Mouse (Mus musculus): ENCODE measurements around the gene 2900011O08Rik. TPM values are rescaled to one million over a fixed set of nuclear protein-coding genes. Genes with fewer than 3 reads are reported as not detected.

2900011O08Rik gene
- polyA plus RNA-seq, 1 experiment from 2014 or later, result 2.1 TPM

- no peaks in the 10 kb centered on the region for H3K27me3 ChIP-seq (replicated peaks)
- H3K9ac ChIP-seq, result no peak overlapping the region
- H3K9me3 ChIP-seq, result no peaks in the 10 kb centered on the region
- H3K4me2 ChIP-seq (replicated peaks), result no peak overlapping the region
- WGBS, result 83% methylated on average over 6 of the region's 6 CpGs
- no peak overlapping the region for H3K4me3 ChIP-seq (replicated peaks)
- H3K4me1 ChIP-seq (replicated peaks), result no peaks in the 10 kb centered on the region
- H3K36me3 ChIP-seq, result 0 out of 2 replicates have a peak, but pooled peaks cover 4% of the 10 kb centered on the region
- no peak for ATAC-seq
- no peak overlapping the region for H3K27ac ChIP-seq
These were observed 119.5 kb downstream of the 2900011O08Rik start for GRCm38 (mm10) chr16:14105891-14106290.

GRCm38 (mm10) chr16:14109651-14110230, 123.3 kb downstream of the 2900011O08Rik start:
- no peak overlapping the region for H3K4me2 ChIP-seq (replicated peaks)
- 88% methylated on average over 3 of the region's 3 CpGs for WGBS
- H3K4me1 ChIP-seq (replicated peaks), result no peaks in the 10 kb centered on the region
- H3K27me3 ChIP-seq (replicated peaks), result no peaks in the 10 kb centered on the region
- no peak overlapping the region for H3K4me3 ChIP-seq (replicated peaks)
- H3K9me3 ChIP-seq, result no peaks in the 10 kb centered on the region
- no peak overlapping the region for H3K9ac ChIP-seq
- no peak for ATAC-seq
- H3K36me3 ChIP-seq, result peaks cover 9% of the 10 kb centered on the region
- H3K27ac ChIP-seq, result no peak overlapping the region

DNA sequence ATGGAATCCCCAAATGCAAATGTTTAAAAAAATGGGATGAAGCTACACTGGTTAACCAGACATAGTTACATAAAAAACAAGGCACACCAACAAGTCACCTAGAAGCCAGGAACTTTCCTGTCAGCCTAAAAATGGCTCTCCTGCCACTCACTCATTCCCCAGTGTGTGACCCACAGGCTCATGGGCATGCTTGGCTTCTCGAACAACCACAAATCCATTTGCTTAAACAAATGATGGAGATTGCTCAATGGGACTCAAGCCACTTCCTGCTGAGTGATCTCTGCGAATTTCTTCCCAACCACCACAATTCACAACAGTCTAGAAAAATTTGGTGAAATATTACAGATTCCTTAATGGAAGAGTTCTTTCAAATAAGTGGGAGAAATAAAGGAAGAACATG, 124.5 kb downstream of the 2900011O08Rik start:
- Histone ChIP-seq H3K27me3 (replicated peaks) (no peaks in the 10 kb centered on the region), H3K9me3 (no peaks in the 10 kb centered on the region), H3K4me2 (replicated peaks) (no peak overlapping the region), H3K4me1 (replicated peaks) (no peaks in the 10 kb centered on the region), H3K36me3 (peaks cover 9% of the 10 kb centered on the region), H3K4me3 (replicated peaks) (no peak overlapping the region), H3K9ac (no peak overlapping the region), H3K27ac (no peak overlapping the region)
- no peak for ATAC-seq
- WGBS, result 87% methylated on average over 2 of the region's 2 CpGs

- no peak overlapping the region for H3K9ac ChIP-seq
- H3K27ac ChIP-seq, result no peak overlapping the region
- H3K4me3 ChIP-seq (replicated peaks), result no peak overlapping the region
- H3K9me3 ChIP-seq, result no peaks in the 10 kb centered on the region
- no peak for ATAC-seq
- no peaks in the 10 kb centered on the region for H3K4me1 ChIP-seq (replicated peaks)
- H3K4me2 ChIP-seq (replicated peaks), result no peak overlapping the region
- H3K27me3 ChIP-seq (replicated peaks), result no peaks in the 10 kb centered on the region
- H3K36me3 ChIP-seq, result peaks cover 9% of the 10 kb centered on the region
- WGBS, result 70% methylated on average over 2 of the region's 2 CpGs
These were observed 125.7 kb downstream of the 2900011O08Rik start for GRCm38 (mm10) chr16:14112133-14112532.

DNA sequence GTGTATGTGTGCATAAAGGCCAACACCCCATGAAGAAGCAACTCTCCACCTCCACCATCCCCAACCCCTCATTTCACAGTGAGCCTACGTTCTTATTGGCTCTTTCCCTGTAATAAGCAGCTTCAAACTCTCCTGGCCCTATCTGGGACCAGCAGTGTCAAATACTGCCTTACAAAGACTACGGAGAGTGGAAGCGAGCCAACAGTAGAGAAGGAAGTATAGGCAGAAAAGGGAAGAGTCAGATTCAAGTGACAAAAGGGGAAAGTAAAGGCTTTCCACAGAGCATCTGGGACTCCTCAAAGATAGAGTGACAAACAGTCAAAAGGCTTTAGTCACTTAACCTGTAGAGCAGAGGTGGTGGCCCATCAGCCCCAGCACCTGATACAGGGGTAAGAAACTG, 126.3 kb downstream of the 2900011O08Rik start:
- no peak overlapping the region for H3K9ac ChIP-seq
- WGBS, result 95% methylated on average over 3 of the region's 3 CpGs
- no peak overlapping the region for H3K27ac ChIP-seq
- no peak for ATAC-seq
- no peaks in the 10 kb centered on the region for H3K4me1 ChIP-seq (replicated peaks)
- H3K9me3 ChIP-seq, result no peaks in the 10 kb centered on the region
- no peak overlapping the region for H3K4me2 ChIP-seq (replicated peaks)
- no peaks in the 10 kb centered on the region for H3K27me3 ChIP-seq (replicated peaks)
- H3K36me3 ChIP-seq, result peaks cover 9% of the 10 kb centered on the region
- H3K4me3 ChIP-seq (replicated peaks), result no peak overlapping the region

DNA sequence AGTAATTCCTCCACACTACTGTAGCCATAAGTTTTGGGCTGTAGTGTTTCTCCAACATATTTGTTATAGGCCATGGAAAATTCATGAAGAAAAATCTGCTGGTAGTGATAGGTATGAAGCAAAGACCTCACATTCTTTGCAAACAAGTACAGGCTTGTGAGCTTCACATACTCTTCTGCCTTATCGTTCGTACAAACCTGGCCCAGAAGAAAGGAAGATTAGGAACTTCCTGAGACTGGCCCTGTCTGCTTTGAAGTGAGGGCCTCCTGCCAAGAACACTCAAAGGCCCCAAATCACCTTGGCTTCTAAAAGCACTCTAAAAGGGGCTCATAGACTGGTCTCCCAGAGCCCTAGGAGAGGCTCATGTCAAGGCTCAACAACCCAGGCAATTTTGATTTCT, 130.9 kb downstream of the 2900011O08Rik start:
- Histone ChIP-seq H3K27ac (no peak overlapping the region), H3K9ac (no peak overlapping the region), H3K4me2 (replicated peaks) (no peak overlapping the region), H3K9me3 (no peaks in the 10 kb centered on the region), H3K27me3 (replicated peaks) (no peaks in the 10 kb centered on the region), H3K4me1 (replicated peaks) (no peaks in the 10 kb centered on the region), H3K4me3 (replicated peaks) (no peak overlapping the region), H3K36me3 (peaks cover 20% of the 10 kb centered on the region)
- ATAC-seq, result no peak
- 84% methylated on average over 2 of the region's 2 CpGs for WGBS

DNA sequence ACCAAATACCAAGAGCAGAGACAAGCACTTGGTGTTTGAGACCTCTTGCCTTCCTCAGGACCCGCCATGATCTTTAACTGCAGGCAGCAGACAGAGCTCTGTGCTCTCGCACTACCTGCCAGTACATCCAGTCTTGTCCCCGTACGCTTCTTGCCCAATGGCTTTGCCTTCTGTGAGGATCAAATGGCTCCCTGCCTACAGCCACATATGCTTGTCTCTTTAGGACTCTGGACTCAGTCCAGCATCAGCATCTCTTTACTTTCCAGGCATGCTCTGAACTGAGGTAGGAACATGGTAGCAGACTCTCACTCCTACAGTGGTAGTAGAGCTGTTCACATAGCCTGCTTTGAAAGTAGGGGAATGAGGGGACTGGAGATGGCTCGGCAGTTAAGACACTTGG, 134.5 kb downstream of the 2900011O08Rik start:
- no peak overlapping the region for H3K27ac ChIP-seq
- WGBS, result 90% methylated on average over 5 of the region's 5 CpGs
- peaks cover 47% of the 10 kb centered on the region for H3K36me3 ChIP-seq
- H3K4me3 ChIP-seq (replicated peaks), result no peak overlapping the region
- H3K4me2 ChIP-seq (replicated peaks), result no peak overlapping the region
- no peak overlapping the region for H3K9ac ChIP-seq
- ATAC-seq, result no peak
- H3K4me1 ChIP-seq (replicated peaks), result no peaks in the 10 kb centered on the region
- no peaks in the 10 kb centered on the region for H3K9me3 ChIP-seq
- H3K27me3 ChIP-seq (replicated peaks), result no peaks in the 10 kb centered on the region

DNA sequence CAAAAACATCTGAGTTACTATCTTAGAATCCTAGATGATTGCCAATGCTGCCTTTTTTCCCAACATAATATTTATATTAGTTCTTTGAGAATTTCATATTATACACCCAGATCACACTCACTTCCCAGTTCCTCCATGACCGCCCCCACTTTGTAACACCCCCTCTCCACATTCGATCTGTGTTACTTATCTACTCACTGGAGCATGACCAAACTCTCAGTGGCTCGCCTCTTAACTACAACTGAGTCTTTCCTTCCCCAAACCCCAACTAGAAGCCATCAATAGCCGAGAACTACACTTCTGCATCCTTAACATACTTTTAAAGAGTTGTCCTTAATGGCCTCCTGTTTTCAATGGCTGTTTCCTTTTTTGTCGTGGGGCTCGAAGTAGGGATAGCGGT, 135.2 kb downstream of the 2900011O08Rik start:
- Histone ChIP-seq H3K9ac (no peak overlapping the region), H3K27me3 (replicated peaks) (no peaks in the 10 kb centered on the region), H3K4me3 (replicated peaks) (no peak overlapping the region), H3K4me1 (replicated peaks) (no peaks in the 10 kb centered on the region), H3K4me2 (replicated peaks) (no peak overlapping the region), H3K27ac (no peak overlapping the region), H3K9me3 (no peaks in the 10 kb centered on the region), H3K36me3 (peaks cover 50% of the 10 kb centered on the region)
- WGBS, result 96% methylated on average over 7 of the region's 7 CpGs
- no peak for ATAC-seq

DNA sequence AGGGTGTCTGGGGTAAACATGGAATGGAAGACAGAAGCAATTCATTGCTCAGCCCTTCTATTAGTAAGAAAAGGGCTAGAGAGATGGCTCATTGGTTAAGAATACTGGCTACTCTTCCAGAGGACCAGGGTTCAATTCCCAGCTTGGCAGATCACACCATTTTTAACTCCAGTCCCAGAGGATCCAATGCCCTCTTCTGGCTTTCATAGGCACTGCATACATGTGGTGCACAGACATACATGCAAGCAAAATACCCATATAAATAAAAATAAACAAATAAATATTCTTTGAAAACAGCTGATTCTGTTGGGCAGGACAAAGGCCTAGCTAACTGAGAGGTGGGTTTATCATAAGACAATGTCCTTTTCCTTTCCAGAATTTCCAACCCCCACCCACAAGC, 136.2 kb downstream of the 2900011O08Rik start:
- Histone ChIP-seq H3K9me3 (no peaks in the 10 kb centered on the region), H3K4me3 (replicated peaks) (no peak overlapping the region), H3K27me3 (replicated peaks) (no peaks in the 10 kb centered on the region), H3K9ac (no peak overlapping the region), H3K36me3 (peaks cover 51% of the 10 kb centered on the region), H3K4me1 (replicated peaks) (no peaks in the 10 kb centered on the region), H3K27ac (no peak overlapping the region), H3K4me2 (replicated peaks) (no peak overlapping the region)
- no peak for ATAC-seq

DNA sequence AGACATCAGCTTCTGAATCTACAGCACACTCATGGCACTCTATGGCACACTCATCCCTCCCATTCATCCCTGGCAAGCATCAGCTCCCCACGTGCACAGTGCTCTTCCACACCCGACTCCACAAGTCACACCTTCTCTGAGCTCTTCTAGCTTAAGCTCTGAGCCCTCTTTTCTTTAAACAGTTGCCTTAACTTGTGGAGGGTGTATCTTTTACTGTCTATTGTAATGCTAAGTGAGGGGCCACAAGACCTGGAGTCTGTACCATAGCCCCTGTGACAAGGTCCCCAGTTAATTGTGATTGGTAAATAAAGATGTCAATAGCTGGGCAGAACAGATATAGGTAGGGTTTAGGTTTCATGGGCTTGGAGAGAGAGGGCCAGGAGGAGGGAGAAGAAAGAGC, 137.5 kb downstream of the 2900011O08Rik start:
- Histone ChIP-seq H3K4me1 (replicated peaks) (no peaks in the 10 kb centered on the region), H3K9me3 (no peaks in the 10 kb centered on the region), H3K36me3 (peaks cover 51% of the 10 kb centered on the region), H3K27ac (no peak overlapping the region), H3K4me2 (replicated peaks) (no peak overlapping the region), H3K4me3 (replicated peaks) (no peak overlapping the region), H3K27me3 (replicated peaks) (no peaks in the 10 kb centered on the region), H3K9ac (no peak overlapping the region)
- 91% methylated on average over 2 of the region's 2 CpGs for WGBS
- ATAC-seq, result no peak

DNA sequence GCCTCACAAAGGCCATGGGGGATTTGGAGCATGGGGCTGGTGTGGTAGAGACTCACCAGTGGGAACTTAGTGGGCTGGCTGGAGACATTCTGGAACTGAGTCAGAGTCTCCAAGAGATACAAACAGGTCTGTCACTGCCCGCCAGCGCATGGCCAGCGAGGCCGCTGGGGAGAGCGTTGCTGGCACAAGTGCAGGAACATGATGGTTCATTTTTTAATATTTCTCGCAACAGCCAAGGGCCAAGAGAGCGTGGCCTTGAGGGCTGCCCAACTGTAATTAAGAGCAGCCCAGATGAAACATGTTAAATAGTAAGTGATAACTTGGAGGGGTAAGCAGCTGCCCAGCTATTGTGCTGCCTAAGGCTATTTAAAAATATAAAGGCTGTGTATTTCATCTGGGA, 138.3 kb downstream of the 2900011O08Rik start:
- H3K9ac ChIP-seq, result no peak overlapping the region
- WGBS, result 95% methylated on average over 7 of the region's 7 CpGs
- peaks cover 51% of the 10 kb centered on the region for H3K36me3 ChIP-seq
- H3K4me2 ChIP-seq (replicated peaks), result no peak overlapping the region
- no peak overlapping the region for H3K4me3 ChIP-seq (replicated peaks)
- no peak for ATAC-seq
- no peaks in the 10 kb centered on the region for H3K4me1 ChIP-seq (replicated peaks)
- H3K9me3 ChIP-seq, result no peaks in the 10 kb centered on the region
- H3K27me3 ChIP-seq (replicated peaks), result no peaks in the 10 kb centered on the region
- H3K27ac ChIP-seq, result no peak overlapping the region

DNA sequence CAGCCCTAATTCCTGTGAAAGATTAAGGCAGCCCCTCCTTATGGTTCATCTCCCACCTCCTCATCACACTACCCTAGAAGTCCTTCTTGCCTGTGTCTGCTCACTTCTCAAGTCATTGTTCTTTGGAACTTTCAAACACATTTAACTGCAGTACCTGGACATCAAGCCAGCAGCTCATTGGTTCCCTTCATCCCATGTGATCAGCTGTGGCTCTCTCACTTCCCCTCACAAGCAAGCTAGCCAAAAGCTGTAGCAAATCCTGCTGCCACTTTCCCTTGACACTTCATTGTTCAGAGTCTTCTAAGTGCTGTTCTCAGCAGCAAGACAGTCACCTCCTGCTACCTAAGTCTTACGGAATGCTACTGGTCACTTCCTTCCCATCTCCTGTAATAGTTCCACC, 138.8 kb downstream of the 2900011O08Rik start:
- no peak overlapping the region for H3K4me2 ChIP-seq (replicated peaks)
- no peak overlapping the region for H3K4me3 ChIP-seq (replicated peaks)
- no peaks in the 10 kb centered on the region for H3K27me3 ChIP-seq (replicated peaks)
- ATAC-seq, result no peak
- H3K9me3 ChIP-seq, result no peaks in the 10 kb centered on the region
- WGBS, result 91% methylated on average over 1 of the region's 1 CpGs
- H3K4me1 ChIP-seq (replicated peaks), result no peaks in the 10 kb centered on the region
- H3K9ac ChIP-seq, result no peak overlapping the region
- no peak overlapping the region for H3K27ac ChIP-seq
- peaks cover 51% of the 10 kb centered on the region for H3K36me3 ChIP-seq

DNA sequence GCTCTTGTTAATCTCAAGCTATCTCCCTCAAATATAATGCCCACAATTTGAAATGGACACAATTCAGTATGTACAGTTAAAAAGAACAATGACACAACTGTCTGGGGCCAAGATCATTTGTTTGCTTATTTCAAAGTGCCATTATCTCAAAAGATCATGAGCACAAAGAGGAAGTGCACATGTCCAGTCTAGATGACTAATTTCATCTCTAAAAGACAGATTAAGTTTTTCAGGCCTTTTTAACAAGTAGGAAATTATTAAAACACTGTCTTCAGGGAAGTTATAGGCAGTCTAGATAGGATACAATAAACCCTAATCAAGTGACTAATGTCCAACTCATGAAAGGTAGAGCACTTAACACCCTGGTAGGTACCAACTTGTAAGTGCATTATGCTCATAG, 142.6 kb downstream of the 2900011O08Rik start:
- no peaks in the 10 kb centered on the region for H3K27me3 ChIP-seq (replicated peaks)
- no peak overlapping the region for H3K4me3 ChIP-seq (replicated peaks)
- H3K4me1 ChIP-seq (replicated peaks), result no peaks in the 10 kb centered on the region
- H3K9ac ChIP-seq, result no peak overlapping the region
- no peak for ATAC-seq
- no peak overlapping the region for H3K4me2 ChIP-seq (replicated peaks)
- H3K9me3 ChIP-seq, result no peaks in the 10 kb centered on the region
- no peak overlapping the region for H3K27ac ChIP-seq
- peaks cover 33% of the 10 kb centered on the region for H3K36me3 ChIP-seq

Measured in intestine, embryonic 15.5 days (tissue).